Mouse (Mus musculus) splenic B cell, adult 2 months (primary cell): ENCODE measurements at regions not wholly inside any gene's neighbourhood (a gene's known extent, or its start where the extent isn't known, plus 50 kb on each side); places are given as distances from the start of the nearest gene placed in this dataset.

Experiments used
- DNase-seq: peaks from one replicate; pipeline ENCODE4 v3.0.0-alpha.2; 2011; ENCODE audit warnings: low read depth, low spot score
- H3K27me3 ChIP-seq: 2 replicates; pipeline ENCODE4 v1.6.1; 2012; ENCODE audit warnings: mild to moderate bottlenecking, low read length, moderate library complexity, mixed read lengths; ENCODE audit not compliant: control insufficient read depth, poor library complexity, insufficient read depth, severe bottlenecking
- H3K36me3 ChIP-seq: 2 replicates; pipeline ENCODE4 v1.6.1; 2012; ENCODE audit warnings: mild to moderate bottlenecking, low read length, moderate library complexity, mixed read lengths; ENCODE audit not compliant: control insufficient read depth, poor library complexity, insufficient read depth, severe bottlenecking

DNA sequence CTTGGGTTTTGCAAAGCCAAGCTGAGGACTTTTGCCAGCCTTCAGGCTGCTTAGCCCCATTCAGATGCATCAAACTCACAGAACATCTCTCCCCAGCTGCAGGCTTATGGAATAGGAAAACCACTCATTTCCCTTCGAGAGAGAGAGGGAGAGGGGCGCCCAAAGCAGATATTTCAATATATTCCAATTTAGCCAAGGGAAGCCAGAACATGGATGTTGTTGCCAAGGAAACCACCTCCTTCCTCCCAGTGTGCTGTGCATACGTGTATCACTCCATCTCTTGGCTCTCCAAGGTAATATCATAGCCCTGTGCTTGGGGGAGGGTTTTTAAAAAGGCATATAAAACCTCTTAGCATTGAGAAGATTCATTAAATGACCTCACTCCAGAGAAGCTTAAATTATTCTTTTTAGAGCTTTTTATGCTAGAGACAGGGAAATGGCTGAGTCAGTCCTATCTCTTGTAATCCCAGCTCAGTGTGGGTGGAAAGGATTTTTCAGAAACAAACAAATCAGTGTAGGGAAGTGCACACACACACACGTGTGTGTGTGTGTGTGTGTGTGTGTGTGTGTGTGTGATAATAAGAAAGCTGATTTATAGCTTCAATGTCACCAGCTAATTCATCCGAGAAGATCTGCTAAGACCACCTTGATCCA is 245.1 kb downstream of the Rps24 start:
- Histone ChIP-seq H3K36me3 (no peaks in the 10 kb centered on the region), H3K27me3 (no peaks in the 10 kb centered on the region)
- no peak for DNase-seq

DNA sequence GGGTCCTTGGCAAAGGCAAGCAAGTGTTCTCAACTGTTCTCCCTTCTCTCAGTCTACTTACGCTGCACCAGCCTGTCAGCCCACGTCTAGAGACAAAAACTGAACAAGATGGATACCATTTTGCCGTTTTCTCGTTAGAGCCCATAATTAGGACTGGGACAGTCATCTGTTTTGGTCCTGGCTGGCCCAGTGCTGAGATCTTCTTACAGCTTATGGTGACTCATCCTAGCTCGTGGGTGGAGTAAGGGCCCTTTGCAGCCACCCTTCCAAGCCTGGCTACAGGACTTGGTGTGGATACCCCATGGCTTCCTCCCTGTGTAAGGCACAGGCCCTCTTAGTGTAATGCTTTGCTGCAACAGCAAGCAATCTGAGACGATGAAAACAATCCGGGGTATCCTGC is 246.4 kb downstream of the Rps24 start:
- no peak for DNase-seq

DNA sequence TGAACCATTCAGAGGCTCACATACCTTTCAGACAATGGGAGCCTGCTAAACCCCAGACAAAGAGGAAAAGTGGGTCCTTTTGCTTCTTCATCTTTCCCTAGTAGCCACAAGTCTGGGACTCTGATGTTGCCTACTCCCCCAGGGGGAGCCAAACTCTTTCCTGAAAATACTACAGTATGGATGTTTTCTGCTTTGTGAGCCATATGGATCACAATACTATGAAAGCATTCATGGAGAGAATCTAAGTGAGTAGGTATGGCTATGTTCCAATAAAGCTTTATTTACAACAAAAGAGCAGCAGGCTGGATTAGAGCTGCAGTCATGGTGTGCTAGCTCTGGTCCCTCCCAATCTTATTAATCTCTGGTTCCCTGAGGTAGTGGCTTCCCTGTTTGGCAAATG is 251.9 kb downstream of the Rps24 start:
- DNase-seq = no peak
- Histone ChIP-seq H3K27me3 (no peaks in the 10 kb centered on the region), H3K36me3 (no peaks in the 10 kb centered on the region)

More for the DNA sequence above, 246.4 kb downstream of the Rps24 start:
- H3K27me3 ChIP-seq = no peaks in the 10 kb centered on the region
- H3K36me3 ChIP-seq = no peaks in the 10 kb centered on the region

DNA sequence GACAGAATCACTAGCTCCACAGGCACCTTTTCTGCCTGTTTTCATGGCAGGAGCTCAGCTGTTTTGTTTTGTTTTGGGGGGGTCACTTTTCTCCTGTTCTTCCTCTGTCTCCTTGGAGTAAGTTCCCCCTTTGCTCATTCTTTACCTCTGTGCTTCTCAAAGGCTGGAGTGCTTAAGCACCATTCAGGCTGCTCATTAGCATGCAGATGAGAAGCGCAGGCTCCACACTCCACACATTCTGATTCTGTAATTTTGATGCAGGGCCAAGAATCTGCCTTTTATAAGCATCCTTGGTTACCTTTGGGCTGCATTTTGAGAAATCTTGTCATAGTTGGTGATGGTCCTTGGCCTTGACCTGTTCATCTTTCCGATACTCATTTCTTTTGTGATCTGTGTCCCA is 257.5 kb downstream of the Rps24 start:
- DNase-seq = no peak
- no peaks in the 10 kb centered on the region for H3K27me3 ChIP-seq
- no peaks in the 10 kb centered on the region for H3K36me3 ChIP-seq

DNA sequence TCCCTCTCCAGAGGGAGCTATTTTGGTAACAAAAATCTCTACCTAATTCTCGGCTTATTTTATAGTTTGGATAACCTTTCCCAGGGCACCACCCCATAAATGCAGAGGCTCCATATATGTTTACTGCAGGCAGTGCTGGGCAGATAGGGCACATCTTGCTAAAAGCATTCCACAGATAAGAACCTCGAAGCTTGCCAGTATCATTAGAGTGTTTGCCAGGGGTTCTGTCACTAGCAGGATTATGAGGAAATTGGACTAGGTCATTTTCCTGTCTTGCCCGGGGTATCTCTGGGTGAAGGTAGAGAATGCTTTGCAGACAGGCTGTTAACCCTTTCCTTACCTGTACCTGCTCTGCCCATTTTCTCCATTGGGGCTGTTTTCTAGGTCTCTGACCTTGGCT is 258.8 kb downstream of the Rps24 start:
- Histone ChIP-seq H3K27me3 (no peaks in the 10 kb centered on the region), H3K36me3 (no peaks in the 10 kb centered on the region)
- no peak for DNase-seq

DNA sequence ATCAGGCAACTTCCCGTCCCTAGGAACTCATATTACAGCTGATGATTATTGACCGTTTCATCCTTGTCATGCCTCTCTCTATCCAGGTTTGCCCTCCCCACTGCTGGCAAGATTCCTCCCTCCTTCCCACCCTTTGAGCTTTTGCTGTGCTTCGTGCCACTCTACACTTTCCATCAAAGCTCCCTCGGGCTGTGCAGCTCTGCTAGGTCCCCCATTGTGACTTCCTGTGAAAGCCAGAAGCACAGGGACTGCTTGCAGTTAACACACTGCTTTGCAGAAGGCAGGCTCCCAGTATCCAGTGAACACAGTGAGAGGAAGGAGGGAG is 260.5 kb downstream of the Rps24 start:
- DNase-seq = no peak
- no peaks in the 10 kb centered on the region for H3K36me3 ChIP-seq
- H3K27me3 ChIP-seq = no peaks in the 10 kb centered on the region

DNA sequence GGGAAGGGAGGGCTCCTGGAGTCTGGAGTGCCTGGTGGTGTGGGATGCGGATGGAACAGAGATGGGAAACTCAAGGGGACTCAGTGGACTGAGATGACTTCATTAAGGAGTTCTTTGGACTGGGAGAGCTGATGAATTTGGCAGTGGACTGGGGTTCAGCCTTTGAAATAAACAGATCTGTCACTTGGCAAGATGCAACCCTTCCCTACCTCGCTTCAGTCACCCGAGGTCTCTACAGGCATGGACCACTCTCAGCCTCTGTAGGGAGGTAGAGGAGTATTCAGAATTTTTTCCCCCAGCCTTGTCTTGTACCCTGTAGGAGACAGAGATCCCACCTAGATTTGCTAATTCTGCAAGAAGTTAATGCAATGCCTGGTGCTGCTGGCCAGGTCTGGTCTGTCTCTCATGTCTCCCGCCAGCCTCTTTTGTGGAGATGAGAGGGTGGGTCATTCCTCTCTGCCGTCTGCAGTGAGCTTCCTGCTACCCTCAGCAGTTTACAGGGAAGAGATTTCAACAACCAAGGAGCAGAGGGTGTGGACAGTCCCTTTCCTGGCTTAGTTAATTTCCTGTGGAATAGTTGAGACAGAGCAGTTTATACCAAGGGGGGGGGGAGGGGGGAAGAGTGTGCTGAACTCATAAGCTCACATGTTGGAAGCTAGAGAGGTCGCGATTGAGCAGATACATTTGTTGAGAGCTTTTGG is 261.0 kb downstream of the Rps24 start:
- Histone ChIP-seq H3K36me3 (no peaks in the 10 kb centered on the region), H3K27me3 (no peaks in the 10 kb centered on the region)
- no peak for DNase-seq

DNA sequence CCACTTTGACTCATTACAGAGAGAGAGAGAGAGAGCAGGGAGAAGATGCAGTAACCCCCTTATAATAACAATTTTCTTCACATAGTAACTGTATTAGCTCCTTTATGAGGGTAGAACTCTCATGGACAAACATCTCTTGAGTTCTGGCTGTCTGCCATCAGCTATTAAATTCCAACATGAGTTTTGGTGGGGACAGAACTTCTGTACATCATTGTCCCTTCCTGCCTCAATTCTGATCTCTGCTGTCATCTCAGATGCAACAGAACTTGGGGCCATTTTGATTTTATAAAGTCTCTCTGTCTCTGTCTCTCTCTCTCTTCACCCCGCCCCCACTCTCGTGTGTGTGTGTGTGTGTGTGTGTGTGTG is 261.6 kb downstream of the Rps24 start:
- Histone ChIP-seq H3K36me3 (no peaks in the 10 kb centered on the region), H3K27me3 (no peaks in the 10 kb centered on the region)
- no peak for DNase-seq

DNA sequence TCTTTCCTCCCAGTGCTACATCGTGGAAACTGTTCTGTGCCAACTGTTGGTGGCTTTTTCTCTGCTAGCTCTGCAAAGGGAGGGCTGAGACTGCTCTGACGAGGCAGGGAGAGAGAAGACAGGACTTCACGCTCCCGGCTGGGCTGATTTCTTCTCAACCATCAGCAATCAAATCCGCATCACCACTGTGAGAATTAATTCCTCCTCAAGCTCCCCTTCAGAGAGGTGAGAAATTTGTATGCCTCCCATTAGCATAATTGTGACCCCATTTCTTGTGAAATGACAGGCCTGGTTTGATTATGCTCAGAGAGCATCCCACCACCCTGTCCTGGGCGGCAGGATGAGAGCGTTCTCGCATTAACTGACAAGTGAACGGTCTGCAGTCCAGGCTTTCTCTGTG is 262.4 kb downstream of the Rps24 start:
- no peaks in the 10 kb centered on the region for H3K27me3 ChIP-seq
- no peak for DNase-seq
- H3K36me3 ChIP-seq = no peaks in the 10 kb centered on the region

DNA sequence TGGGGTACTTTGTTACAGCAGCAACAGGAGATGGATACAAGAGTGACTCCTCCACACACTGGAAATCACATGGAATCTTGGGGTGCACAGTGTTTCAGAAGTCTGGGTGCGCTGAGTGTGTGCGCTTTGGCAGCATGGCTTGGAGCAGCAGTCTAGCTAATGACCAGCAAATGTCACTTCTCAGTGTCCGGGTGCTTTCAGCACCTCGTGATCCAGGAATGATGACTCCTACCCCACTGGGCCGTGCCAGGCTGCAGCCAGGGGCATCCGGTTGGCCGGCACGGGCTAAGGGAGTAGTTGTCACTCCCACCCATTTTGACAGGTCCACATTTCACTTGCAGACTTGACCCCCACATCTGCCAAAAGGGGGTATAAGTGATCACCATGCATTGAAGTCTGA is 264.3 kb downstream of the Rps24 start:
- no peak for DNase-seq
- Histone ChIP-seq H3K27me3 (no peaks in the 10 kb centered on the region; the same call in 1 of the 2 replicates), H3K36me3 (no peaks in the 10 kb centered on the region)

DNA sequence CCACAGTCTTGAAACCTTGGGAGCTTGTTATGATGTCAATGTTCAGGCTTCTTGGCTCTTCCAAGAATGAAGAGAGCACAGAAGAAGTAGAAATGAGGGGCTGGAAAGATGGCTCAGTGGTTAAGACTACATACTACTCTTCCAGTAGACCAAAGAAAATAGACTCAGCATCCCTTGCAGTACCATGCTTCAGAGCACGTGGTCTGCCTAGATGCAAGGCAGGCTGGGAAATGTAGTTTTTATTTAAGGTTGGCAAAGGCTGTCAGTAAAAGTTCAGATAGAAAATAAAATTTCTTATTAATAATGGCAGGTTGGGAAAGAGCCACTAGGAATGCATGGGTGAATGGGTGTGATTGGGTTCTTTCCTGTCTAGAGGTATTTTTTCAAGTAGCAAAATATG is 267.8 kb downstream of the Rps24 start:
- Histone ChIP-seq H3K36me3 (no peaks in the 10 kb centered on the region), H3K27me3 (no peaks in the 10 kb centered on the region; the same call in 1 of the 2 replicates)

DNA sequence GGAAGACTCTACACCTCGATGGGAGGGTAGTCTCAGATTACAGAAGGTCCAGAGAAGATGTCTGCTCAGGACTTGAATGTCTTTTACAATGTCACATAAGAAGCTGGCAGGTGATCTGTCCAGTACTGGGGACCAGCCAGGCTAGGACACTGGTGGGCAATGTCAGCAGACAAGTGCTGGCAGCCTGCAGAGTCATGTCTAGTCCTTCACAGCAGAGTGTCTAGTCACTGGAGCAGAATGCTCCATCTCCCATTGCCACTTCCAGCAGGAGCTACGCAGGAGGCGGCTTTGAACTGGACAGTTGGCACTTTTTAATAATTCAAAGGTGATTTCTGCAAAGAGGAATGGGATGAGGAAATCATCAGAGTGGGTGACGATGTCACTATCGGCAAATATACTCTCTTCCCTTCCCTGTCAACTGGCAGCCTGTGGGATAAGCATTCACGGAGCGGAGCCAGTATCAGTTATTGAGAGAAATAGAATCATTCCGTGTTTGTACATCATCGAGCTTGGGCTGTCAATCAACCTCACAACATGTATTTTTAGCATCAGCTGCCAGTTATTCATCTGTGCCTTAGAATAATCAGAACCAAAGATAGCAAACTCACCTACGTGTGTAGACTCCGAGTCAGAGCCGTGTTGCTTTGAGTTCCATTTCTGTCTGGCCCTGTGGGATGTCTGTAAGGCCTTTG is 268.6 kb downstream of the Rps24 start:
- no peaks in the 10 kb centered on the region; the same call in 1 of the 2 replicates for H3K27me3 ChIP-seq
- DNase-seq = no peak
- no peaks in the 10 kb centered on the region for H3K36me3 ChIP-seq

More for the DNA sequence above, 267.8 kb downstream of the Rps24 start:
- no peak for DNase-seq

DNA sequence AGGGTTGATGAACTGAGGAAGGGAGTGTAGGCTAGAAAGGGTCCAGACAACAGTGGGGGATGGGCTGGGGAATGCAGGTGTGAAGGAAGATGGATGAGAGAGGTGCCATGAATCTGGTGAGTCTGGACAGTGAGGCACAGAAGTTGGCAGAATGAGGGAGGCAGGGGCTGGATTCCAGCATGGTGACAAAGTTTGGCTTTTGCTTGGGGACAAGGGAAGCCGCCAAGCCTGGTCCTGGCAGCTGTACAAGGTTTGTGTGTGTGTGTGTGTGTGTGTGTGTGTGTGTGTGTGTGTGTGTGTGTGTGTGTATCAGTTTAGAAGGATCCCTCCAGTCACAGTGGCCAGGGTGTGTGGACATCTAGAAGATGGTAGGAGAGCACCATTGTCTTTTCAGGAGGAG is 270.4 kb downstream of the Rps24 start:
- no peaks in the 10 kb centered on the region; the same call in 1 of the 2 replicates for H3K27me3 ChIP-seq
- DNase-seq = no peak
- H3K36me3 ChIP-seq = no peaks in the 10 kb centered on the region

DNA sequence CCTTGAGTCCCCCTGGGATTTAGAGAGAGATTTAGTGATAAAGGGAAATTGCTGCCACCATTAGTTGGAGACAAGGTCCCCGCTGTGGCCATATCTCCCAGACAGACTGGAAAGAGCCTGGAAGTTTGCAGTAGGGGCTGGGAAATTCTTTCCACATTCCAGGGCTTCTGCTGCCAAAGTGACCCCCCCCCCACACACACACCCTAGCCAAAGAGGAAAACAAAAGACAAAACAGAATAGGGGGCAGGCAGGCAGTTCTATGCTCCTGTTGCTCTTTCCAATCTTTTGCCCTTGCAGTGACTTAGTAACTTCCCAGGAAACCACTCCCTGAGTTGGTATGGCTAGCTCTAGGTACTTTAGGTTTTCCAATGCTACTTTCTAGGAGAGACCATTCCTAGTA is 270.9 kb downstream of the Rps24 start:
- no peaks in the 10 kb centered on the region for H3K36me3 ChIP-seq
- no peak for DNase-seq
- H3K27me3 ChIP-seq = no peaks in the 10 kb centered on the region; the same call in 1 of the 2 replicates

DNA sequence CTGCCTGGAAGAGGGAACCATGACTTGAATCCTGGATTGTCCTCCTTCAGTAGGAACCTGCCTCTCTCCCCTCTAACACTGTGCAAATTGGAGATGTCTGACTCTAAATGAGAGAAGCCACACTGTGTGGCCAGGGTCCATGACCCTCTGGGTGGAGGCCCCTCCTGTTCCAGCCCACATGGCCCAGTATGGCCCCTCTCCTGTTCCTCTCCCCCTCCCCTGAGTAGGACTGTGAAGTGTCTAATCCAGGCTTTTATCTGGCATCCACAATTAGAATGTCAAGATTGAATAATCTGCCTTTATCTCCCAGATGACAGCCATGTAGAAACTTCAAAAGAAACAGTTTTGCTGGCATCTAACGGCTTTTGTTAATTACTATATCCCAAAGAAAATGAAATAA is 274.0 kb downstream of the Rps24 start:
- H3K36me3 ChIP-seq = no peaks in the 10 kb centered on the region
- no peak for DNase-seq
- no peaks in the 10 kb centered on the region for H3K27me3 ChIP-seq
